Mouse (Mus musculus) CH12.LX (cell line): Measurements from ENCODE around the gene C2cd2l. TPM values are rescaled to one million over a fixed set of nuclear protein-coding genes. Genes with fewer than 3 reads are reported as not detected.

Experiments
- DNase-seq: peaks from one replicate; pipeline ENCODE4 v3.0.0-alpha.2; 2013; ENCODE audit errors: extremely low read depth
- H3K27ac ChIP-seq: 2 replicates; pipeline ENCODE4 v1.5.1; 2012; ENCODE audit warnings: low read depth, mild to moderate bottlenecking, control low read depth, moderate library complexity; ENCODE audit not compliant: insufficient read depth
- H3K27me3 ChIP-seq: replicated peaks from 2 replicates; pipeline ENCODE3; 2012; ENCODE audit warnings: inconsistent platforms
- H3K36me3 ChIP-seq, 2 experiments: replicated peaks in 1 of 2; 2 replicates each; pipeline versions ENCODE3 to v1.6.1; 2012; ENCODE audit warnings: inconsistent platforms in 1 of 2, low read length in 1 of 2, mild to moderate bottlenecking in 1 of 2, mixed read lengths in 1 of 2, moderate library complexity in 1 of 2; ENCODE audit not compliant: control insufficient read depth in 1 of 2, insufficient read depth in 1 of 2
- H3K4me1 ChIP-seq, 2 experiments: 2 replicates each; pipeline ENCODE4 v1.6.1; 2012; ENCODE audit warnings: inconsistent platforms in 1 of 2, moderate library complexity in 1 of 2; ENCODE audit not compliant: insufficient read depth in 2 of 2, control insufficient read depth in 1 of 2
- H3K4me2 ChIP-seq: 2 replicates; pipeline ENCODE4 v1.6.1; 2012; ENCODE audit warnings: low read depth, mild to moderate bottlenecking, control low read depth; ENCODE audit not compliant: poor library complexity, insufficient read depth, severe bottlenecking
- H3K4me3 ChIP-seq, 3 experiments: fragments of 150-350 bp in 1 of 3; sonication (generic) in 1 of 3; replicated peaks in 1 of 3; 2 replicates each; pipeline versions ENCODE3 to v1.5.1; 2011 to 2012; ENCODE audit warnings: low read depth in 2 of 3, low read length in 2 of 3, mild to moderate bottlenecking in 2 of 3, moderate library complexity in 2 of 3, control low read depth in 1 of 3, improper control_type of control experiment in 1 of 3, inconsistent platforms in 1 of 3, mixed read lengths in 1 of 3; ENCODE audit not compliant: poor library complexity in 1 of 3
- H3K79me2 ChIP-seq: replicated peaks from 2 replicates; pipeline ENCODE4 v1.6.1; 2012; ENCODE audit warnings: mild to moderate bottlenecking, moderate library complexity; ENCODE audit not compliant: control insufficient read depth, poor library complexity, insufficient read depth, severe bottlenecking; ENCODE audit errors: extremely low read depth
- H3K9ac ChIP-seq: 2 replicates; pipeline ENCODE4 v1.6.1; 2012; ENCODE audit warnings: low read depth, mild to moderate bottlenecking, control low read depth, moderate library complexity; ENCODE audit not compliant: insufficient read depth
- H3K9me3 ChIP-seq: replicated peaks from 2 replicates; pipeline ENCODE3; 2012; ENCODE audit warnings: low read length, inconsistent platforms, mixed read lengths
- BHLHE40 ChIP-seq: IDR thresholded peaks from 2 replicates; pipeline ENCODE4 v1.6.1; 2011; ENCODE audit warnings: mild to moderate bottlenecking, low read depth, low read length, improper control_type of control experiment
- CHD1 ChIP-seq: IDR thresholded peaks from 2 replicates; pipeline ENCODE4 v1.6.1; 2012; ENCODE audit warnings: low read depth, low read length, improper control_type of control experiment, inconsistent platforms
- CHD2 ChIP-seq: IDR thresholded peaks from 2 replicates; pipeline ENCODE4 v1.6.1; 2011; ENCODE audit warnings: low read length, improper control_type of control experiment
- CTCF ChIP-seq, 2 experiments: IDR thresholded peaks in 1 of 2; conservative IDR thresholded peaks in 1 of 2; 2 replicates each; pipeline ENCODE4 v1.5.1; 2011 to 2012; ENCODE audit warnings: low read depth in 2 of 2, low read length in 2 of 2, improper control_type of control experiment in 1 of 2, inconsistent platforms in 1 of 2, mild to moderate bottlenecking in 1 of 2, moderate library complexity in 1 of 2
- E2F4 ChIP-seq: IDR thresholded peaks from 2 replicates; pipeline ENCODE4 v1.6.1; 2011; ENCODE audit warnings: low read depth, low read length, improper control_type of control experiment; ENCODE audit not compliant: insufficient replicate concordance
- ELF1 ChIP-seq: IDR thresholded peaks from 2 replicates; pipeline ENCODE4 v1.6.1; 2014; ENCODE audit warnings: low read depth, mild to moderate bottlenecking, inconsistent platforms, low read length, improper control_type of control experiment
- EP300 ChIP-seq: IDR thresholded peaks from 2 replicates; pipeline ENCODE4 v1.6.1; 2011; ENCODE audit warnings: low read length, improper control_type of control experiment
- ETS1 ChIP-seq: conservative IDR thresholded peaks from 2 replicates; pipeline ENCODE4 v1.6.1; 2012; ENCODE audit warnings: low read depth, mild to moderate bottlenecking, inconsistent platforms, low read length, improper control_type of control experiment, moderate library complexity
- GABPA ChIP-seq: IDR thresholded peaks from 2 replicates; pipeline ENCODE4 v1.6.1; 2012; ENCODE audit warnings: low read depth, low read length, improper control_type of control experiment, inconsistent platforms; ENCODE audit not compliant: insufficient replicate concordance
- HCFC1 ChIP-seq: IDR thresholded peaks from 2 replicates; pipeline ENCODE4 v1.6.1; 2012; ENCODE audit warnings: low read depth, mild to moderate bottlenecking, inconsistent platforms, low read length, improper control_type of control experiment
- IRF4 ChIP-seq: IDR thresholded peaks from 2 replicates; pipeline ENCODE4 v1.6.1; 2014; ENCODE audit warnings: low read depth, mild to moderate bottlenecking, inconsistent platforms, low read length, improper control_type of control experiment
- JUN ChIP-seq: IDR thresholded peaks from 2 replicates; pipeline ENCODE4 v1.6.1; 2011; ENCODE audit warnings: low read depth, mild to moderate bottlenecking, low read length, improper control_type of control experiment, moderate library complexity; ENCODE audit not compliant: insufficient read depth
- JUND ChIP-seq: conservative IDR thresholded peaks from 2 replicates; pipeline ENCODE4 v1.6.1; 2011; ENCODE audit warnings: low read depth, low read length, improper control_type of control experiment
- KAT2A ChIP-seq: IDR thresholded peaks from 2 replicates; pipeline ENCODE4 v1.6.1; 2012; ENCODE audit warnings: low read length, improper control_type of control experiment, inconsistent platforms; ENCODE audit not compliant: insufficient replicate concordance
- MAFK ChIP-seq: IDR thresholded peaks from 2 replicates; pipeline ENCODE4 v1.6.1; 2011; ENCODE audit warnings: low read length, improper control_type of control experiment; ENCODE audit not compliant: insufficient replicate concordance
- MAX ChIP-seq: IDR thresholded peaks from 2 replicates; pipeline ENCODE4 v1.6.1; 2011; ENCODE audit warnings: low read length, improper control_type of control experiment
- MAZ ChIP-seq: IDR thresholded peaks from 2 replicates; pipeline ENCODE4 v1.6.1; 2012; ENCODE audit warnings: low read depth, mild to moderate bottlenecking, inconsistent platforms, low read length, improper control_type of control experiment, moderate library complexity
- MEF2A ChIP-seq: IDR thresholded peaks from 2 replicates; pipeline ENCODE4 v1.6.1; 2014; ENCODE audit warnings: low read depth, mild to moderate bottlenecking, inconsistent platforms, low read length, improper control_type of control experiment, borderline replicate concordance
- MXI1 ChIP-seq: IDR thresholded peaks from 2 replicates; pipeline ENCODE4 v1.6.1; 2011; ENCODE audit warnings: mild to moderate bottlenecking, low read depth, low read length, improper control_type of control experiment
- MYC ChIP-seq: IDR thresholded peaks from 2 replicates; pipeline ENCODE4 v1.6.1; 2011; ENCODE audit warnings: low read depth, mild to moderate bottlenecking, improper control_type of control experiment, low read length
- NELFE ChIP-seq: IDR thresholded peaks from 2 replicates; pipeline ENCODE4 v1.6.1; 2011; ENCODE audit warnings: low read depth, low read length, improper control_type of control experiment
- NRF1 ChIP-seq: IDR thresholded peaks from 2 replicates; pipeline ENCODE4 v1.6.1; 2014; ENCODE audit warnings: low read depth, mild to moderate bottlenecking, inconsistent platforms, low read length, improper control_type of control experiment, moderate library complexity
- PAX5 ChIP-seq: IDR thresholded peaks from 2 replicates; pipeline ENCODE4 v1.6.1; 2012; ENCODE audit warnings: low read length, inconsistent platforms, mixed read lengths
- POLR2A ChIP-seq: IDR thresholded peaks from 2 replicates; pipeline ENCODE4 v1.6.1; 2011; ENCODE audit warnings: low read depth, mild to moderate bottlenecking, improper control_type of control experiment, low read length
- POLR2AphosphoS2 ChIP-seq: IDR thresholded peaks from 2 replicates; pipeline ENCODE4 v1.6.1; 2011; ENCODE audit warnings: low read depth, low read length, improper control_type of control experiment
- RAD21 ChIP-seq: IDR thresholded peaks from 2 replicates; pipeline ENCODE4 v1.6.1; 2011; ENCODE audit warnings: low read depth, mild to moderate bottlenecking, low read length, improper control_type of control experiment, moderate library complexity
- RCOR1 ChIP-seq: conservative IDR thresholded peaks from 2 replicates; pipeline ENCODE4 v1.6.1; 2012; ENCODE audit warnings: low read depth, mild to moderate bottlenecking, inconsistent platforms, low read length, improper control_type of control experiment
- SIN3A ChIP-seq: IDR thresholded peaks from 2 replicates; pipeline ENCODE4 v1.6.1; 2012; ENCODE audit warnings: low read length, improper control_type of control experiment, inconsistent platforms
- SMC3 ChIP-seq: IDR thresholded peaks from 2 replicates; pipeline ENCODE4 v1.6.1; 2011; ENCODE audit warnings: low read depth, low read length, improper control_type of control experiment
- TBP ChIP-seq: conservative IDR thresholded peaks from 2 replicates; pipeline ENCODE4 v1.6.1; 2011; ENCODE audit warnings: low read depth, low read length, improper control_type of control experiment
- TCF12 ChIP-seq: IDR thresholded peaks from 2 replicates; pipeline ENCODE4 v1.6.1; 2014; ENCODE audit warnings: low read depth, mild to moderate bottlenecking, inconsistent platforms, low read length, improper control_type of control experiment
- UBTF ChIP-seq: IDR thresholded peaks from 2 replicates; pipeline ENCODE4 v1.6.1; 2012; ENCODE audit warnings: low read depth, mild to moderate bottlenecking, inconsistent platforms, low read length, improper control_type of control experiment, moderate library complexity
- USF1 ChIP-seq: IDR thresholded peaks from 2 replicates; pipeline ENCODE4 v1.6.1; 2014; ENCODE audit warnings: low read depth, mild to moderate bottlenecking, inconsistent platforms, low read length, improper control_type of control experiment
- USF2 ChIP-seq: conservative IDR thresholded peaks from 2 replicates; pipeline ENCODE4 v1.6.1; 2011; ENCODE audit warnings: low read depth, low read length, improper control_type of control experiment
- ZC3H11A ChIP-seq: IDR thresholded peaks from 2 replicates; pipeline ENCODE4 v1.6.1; 2012; ENCODE audit warnings: low read depth, mild to moderate bottlenecking, inconsistent platforms, low read length, improper control_type of control experiment
- ZKSCAN1 ChIP-seq: IDR thresholded peaks from 2 replicates; pipeline ENCODE4 v1.6.1; 2012; ENCODE audit warnings: low read depth, inconsistent platforms, low read length, improper control_type of control experiment, borderline replicate concordance
- ZMIZ1 ChIP-seq: IDR thresholded peaks from 2 replicates; pipeline ENCODE4 v1.6.1; 2012; ENCODE audit warnings: low read depth, mild to moderate bottlenecking, inconsistent platforms, low read length, improper control_type of control experiment
- ZNF384 ChIP-seq: IDR thresholded peaks from 2 replicates; pipeline ENCODE4 v1.6.1; 2012; ENCODE audit warnings: low read depth, low read length, improper control_type of control experiment, inconsistent platforms
- dilution Hi-C: fragments of 300-500 bp; cut with MboI; formaldehyde crosslinking; loops from 2 replicates; pipeline ENCODE4 v1.14.3; 2020; ENCODE audit warnings: low sequenced_read_pairs; ENCODE audit not compliant: extremely low pct_unique_long_range_greater_than_20kb, extremely low pct_ligation_motif_present
- in situ Hi-C: fragments of 300-500 bp; cut with MboI; formaldehyde crosslinking; loops from 3 replicates; pipeline ENCODE4 v1.14.3; 2019; ENCODE audit warnings: low sequenced_read_pairs, low pct_ligation_motif_present, low pct_unique_long_range_greater_than_20kb, mixed read lengths
- polyA plus RNA-seq: library from polyadenylated mRNA; unstranded; fragments of >175 nt; gene quantifications from 2 replicates; pipeline ENCODE4 v1.2.1, GENCODE M21; 2012; ENCODE audit warnings: low read depth; ENCODE audit not compliant: insufficient read length
- total RNA-seq, 2 experiments: library from RNA; depleted of rRNA; stranded (reverse); fragments of 300-350 nt in 1 of 2; fragments of >200 nt in 1 of 2; gene quantifications; 2 replicates each; pipeline ENCODE4 v1.2.3; 2012 to 2014

Gene C2cd2l
- total and polyA plus RNA-seq, 3 experiments, result 2.9 to 7.3 (median 7.2) TPM

DNA sequence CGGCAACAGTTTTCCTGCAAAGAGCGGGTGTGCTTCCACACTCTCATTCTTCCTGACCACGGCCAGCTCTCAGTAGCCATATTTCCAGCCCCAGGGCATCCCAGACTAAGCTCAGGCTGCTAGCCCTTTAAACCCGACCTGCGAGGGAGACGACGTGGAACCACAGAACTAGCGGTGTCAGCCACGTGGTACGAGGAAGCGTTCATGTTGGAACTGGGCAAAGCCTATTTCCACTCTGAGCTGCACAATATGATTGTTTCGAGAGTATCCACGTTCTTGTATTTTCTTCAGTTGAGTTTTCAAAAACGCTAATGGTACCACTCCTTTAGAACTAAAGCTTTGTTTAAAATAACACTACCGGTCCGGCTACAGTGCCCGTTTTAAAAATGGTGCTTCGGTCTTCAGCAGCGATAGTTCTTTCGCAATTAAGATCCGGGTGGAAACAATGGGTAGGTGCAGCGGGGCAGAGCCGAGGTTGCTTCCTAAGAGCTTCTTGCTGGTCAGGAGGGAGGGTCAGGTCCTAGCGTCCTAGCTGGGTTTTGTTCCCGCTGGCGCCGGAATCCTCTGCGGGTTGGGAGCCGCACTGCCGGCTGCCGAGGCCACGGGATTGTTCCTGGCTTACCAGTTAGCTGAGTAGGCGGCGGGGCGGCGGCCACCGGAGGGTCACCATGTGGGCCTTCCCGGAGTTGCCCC lies 6.4 kb upstream of the C2cd2l start:
- peaks cover 17 to 34% of the 10 kb centered on the region in 2 experiments for H3K36me3 ChIP-seq
- TF ChIP-seq CTCF (conservative IDR thresholded peaks at IDR 0.05 in 1 of 2, IDR thresholded peaks at IDR 0.05 in 1 of 2; ENCODE audit: low read depth in 2 of 2, low read length in 2 of 2) (no peak), POLR2AphosphoS2 (no peak), MAFK (no peak), HCFC1 (peak; percentile 97), SIN3A (peak; percentile 96), EP300 (no peak), MYC (peak; percentile 100), MAX (peak; percentile 99), CHD2 (peak; percentile 67; the same call in 1 of the 2 replicates), MAZ (no peak; the same call in 1 of the 2 replicates), GABPA (peak; percentile 37; the same call in 1 of the 2 replicates), ELF1 (peak; percentile 73), ZNF384 (no peak; the same call in 1 of the 2 replicates), PAX5 (no peak), SMC3 (no peak), NRF1 (peak; percentile 80), TCF12 (peak; percentile 56; the same call in 1 of the 2 replicates), E2F4 (0 out of 2 replicates have a peak, but pooled peaks have one; percentile 61), JUN (no peak), UBTF (peak; percentile 71; the same call in 1 of the 2 replicates), USF1 (peak; percentile 83), RAD21 (no peak), CHD1 (no peak), JUND (no peak), ZKSCAN1 (no peak), IRF4 (peak; percentile 49), RCOR1 (0 out of 2 replicates have a peak, but pooled peaks have one; percentile 47), ZC3H11A (no peak), BHLHE40 (no peak), USF2 (peak; percentile 69), KAT2A (peak; percentile 94; the same call in 1 of the 2 replicates), ZMIZ1 (no peak), POLR2A (peak; percentile 62), NELFE (no peak; the same call in 1 of the 2 replicates), TBP (peak; percentile 79), ETS1 (no peak), MXI1 (peak; percentile 98), MEF2A (peak; percentile 54; the same call in 1 of the 2 replicates)
- H3K27ac ChIP-seq, result peak overlapping the region; percentile 67
- no peaks in the 10 kb centered on the region for H3K9me3 ChIP-seq
- DNase-seq, result peak; percentile 80
- dilution Hi-C loops (no loop called here), in situ Hi-C loops (no loop called here)
- peaks cover 7% of the 10 kb centered on the region; the same call in 1 of the 2 replicates for H3K79me2 ChIP-seq
- H3K4me1 ChIP-seq, result peaks cover 4 to 43% of the 10 kb centered on the region in 2 experiments
- peaks cover 2% of the 10 kb centered on the region for H3K27me3 ChIP-seq
- peak overlapping the region; percentile 81 for H3K9ac ChIP-seq
- peak overlapping the region; percentile 83 to 92 (median 85) for H3K4me3 ChIP-seq
- peak overlapping the region; percentile 93 for H3K4me2 ChIP-seq
